Mouse (Mus musculus) hindbrain, postnatal 0 days (tissue): Measurements from ENCODE around the gene Slc35d1. TPM values are rescaled to one million over a fixed set of nuclear protein-coding genes. Genes with fewer than 3 reads are reported as not detected.
A peak's percentile ranks its signal among the peaks of the same experiment; 100 is the strongest.

Experiments used
- ATAC-seq: fragments of 200-750 bp; cut with Nextera tagmentation; 2 replicates; pipeline ENCODE4 v1.8.0; 2017; ENCODE audit warnings: mild to moderate bottlenecking, moderate TSS enrichment, moderate library complexity
- DNase-seq: peaks from one replicate; pipeline ENCODE4 v3.0.0-alpha.2; 2015; ENCODE audit warnings: low spot score
- H3K27ac ChIP-seq: fragments of 300-500 bp; sonication (generic); 2 replicates; pipeline ENCODE4 v1.5.1; 2014; ENCODE audit warnings: mild to moderate bottlenecking
- H3K27me3 ChIP-seq: fragments of 300-500 bp; sonication (generic); 2 replicates; pipeline ENCODE4 v1.6.1; 2014; ENCODE audit warnings: low read length, mixed read lengths; ENCODE audit not compliant: insufficient read depth
- H3K36me3 ChIP-seq: fragments of 300-500 bp; sonication (generic); 2 replicates; pipeline ENCODE4 v1.6.1; 2014; ENCODE audit warnings: low read length, mixed read lengths; ENCODE audit not compliant: insufficient read depth
- H3K4me1 ChIP-seq: fragments of 300-500 bp; sonication (generic); 2 replicates; pipeline ENCODE4 v1.6.1; 2014; ENCODE audit warnings: antibody characterized with exemption, low read length, mixed read lengths; ENCODE audit not compliant: insufficient read depth
- H3K4me2 ChIP-seq: fragments of 300-500 bp; sonication (generic); 2 replicates; pipeline ENCODE4 v1.6.1; 2014; ENCODE audit warnings: low read depth, mild to moderate bottlenecking, low read length, moderate library complexity, mixed read lengths
- H3K4me3 ChIP-seq: fragments of 300-500 bp; sonication (generic); 2 replicates; pipeline ENCODE4 v1.5.1; 2014; ENCODE audit warnings: low read length
- H3K9ac ChIP-seq: fragments of 300-500 bp; sonication (generic); replicated peaks from 2 replicates; pipeline ENCODE4 v1.6.1; 2014; ENCODE audit warnings: mild to moderate bottlenecking, low read length, moderate library complexity, mixed read lengths
- H3K9me3 ChIP-seq: fragments of 300-500 bp; sonication (generic); 2 replicates; pipeline ENCODE4 v1.6.1; 2016; ENCODE audit warnings: low read length, mixed read lengths
- CTCF ChIP-seq: IDR thresholded peaks from 2 replicates; pipeline ENCODE4 v1.5.1; 2016; ENCODE audit warnings: antibody characterized with exemption, control low read depth, low read depth
- WGBS: fragments of 180-500 bp; shearing (Covaris S2); extraction: QIAGEN DNeasy Blood & Tissue Kit; methylation state at CpG from one replicate; pipeline ENCODE4 v1.1.7; 2014; 5-methylcytosine and 5-hydroxymethylcytosine counted together
- polyA plus RNA-seq: library from polyadenylated mRNA; unstranded; fragments of >200 nt; fragmentation: Nextera tagmentation; extraction: Ambion mirVana; gene quantifications from 2 replicates; pipeline ENCODE4 v1.2.1, GENCODE M21; 2015
- total RNA-seq: library from RNA; depleted of rRNA; stranded (reverse); fragments of >200 nt; gene quantifications from 2 replicates; pipeline ENCODE4 v1.2.3, GENCODE M21; 2014

Slc35d1 gene
- total and polyA plus RNA-seq, 2 experiments from 2014 or later: 4.0 to 5.1 TPM

DNA sequence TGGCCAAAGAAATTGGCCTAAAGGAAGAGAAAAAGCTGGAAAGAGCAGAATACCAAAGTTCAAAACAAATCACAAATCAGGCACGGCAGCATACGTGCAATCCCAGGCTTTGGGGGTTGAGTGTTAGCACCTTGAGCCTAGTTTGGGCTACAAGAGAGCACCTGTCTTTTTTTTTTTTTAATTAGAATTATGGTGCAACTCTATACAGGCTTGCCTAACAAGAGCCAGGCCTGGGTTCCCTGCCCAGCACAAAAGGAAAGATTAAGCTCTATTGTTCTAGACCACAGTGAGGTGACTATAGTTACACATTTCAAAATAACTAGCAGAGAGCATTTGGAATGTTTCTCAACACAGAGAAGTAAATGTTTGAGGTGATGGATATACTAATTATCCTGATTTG lies 32.8 kb upstream of the Slc35d1 start:
- DNase-seq (no peak), ATAC-seq (no peak)
- Histone ChIP-seq H3K4me3 (no peak overlapping the region), H3K36me3 (no peaks in the 10 kb centered on the region), H3K9me3 (no peaks in the 10 kb centered on the region), H3K27me3 (no peaks in the 10 kb centered on the region), H3K27ac (no peak overlapping the region), H3K4me2 (no peak overlapping the region), H3K9ac (no peak overlapping the region), H3K4me1 (no peaks in the 10 kb centered on the region)
- 93% methylated on average over 2 of the region's 2 CpGs for WGBS
- TF ChIP-seq CTCF: no peak

DNA sequence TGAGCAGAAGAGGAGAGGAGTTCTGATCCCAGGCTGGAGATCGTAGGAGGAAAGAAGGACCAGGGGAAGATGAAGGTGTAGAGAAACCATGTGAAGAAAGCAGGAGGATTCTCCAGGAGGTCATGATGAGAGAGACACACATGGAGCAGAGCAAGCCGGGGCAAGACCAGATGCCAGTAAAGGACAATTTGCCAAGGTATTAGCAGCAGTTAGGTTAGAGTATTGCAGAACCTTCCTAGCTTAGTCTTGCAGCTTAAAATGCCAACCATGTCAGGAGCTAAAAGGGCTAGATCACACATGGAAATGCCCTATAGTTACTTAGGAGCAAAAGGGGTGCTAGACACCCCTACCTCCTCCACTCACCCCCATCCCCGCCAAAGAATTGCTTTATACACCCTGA lies 32.3 kb upstream of the Slc35d1 start:
- ATAC-seq (no peak), DNase-seq (no peak)
- H3K36me3 ChIP-seq: no peaks in the 10 kb centered on the region
- H3K4me2 ChIP-seq: no peak overlapping the region
- TF ChIP-seq CTCF: no peak
- no peaks in the 10 kb centered on the region for H3K9me3 ChIP-seq
- H3K4me3 ChIP-seq: no peak overlapping the region
- H3K9ac ChIP-seq: no peak overlapping the region
- H3K27ac ChIP-seq: no peak overlapping the region
- 91% methylated on average over 3 of the region's 3 CpGs for WGBS
- no peaks in the 10 kb centered on the region for H3K4me1 ChIP-seq
- H3K27me3 ChIP-seq: no peaks in the 10 kb centered on the region

DNA sequence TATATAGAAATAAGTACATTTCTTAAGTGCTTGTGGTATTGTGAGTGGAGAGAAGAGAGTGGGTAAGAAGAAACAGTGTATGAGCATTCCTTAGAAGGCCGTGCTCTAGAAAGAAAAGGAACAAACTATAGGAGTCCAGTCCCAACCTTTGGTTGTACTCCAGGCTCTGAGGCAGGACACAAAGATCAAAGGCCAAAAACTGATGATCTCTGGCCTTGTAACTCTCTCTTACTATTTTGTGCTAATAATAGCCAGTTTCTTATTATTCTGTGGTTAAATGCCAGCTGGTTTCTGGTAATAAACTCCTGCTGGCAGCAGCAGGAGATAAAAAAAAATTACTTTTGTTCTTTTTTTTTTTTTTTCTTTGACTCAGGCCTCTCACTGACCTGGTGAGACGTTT lies 17.2 kb upstream of the Slc35d1 start:
- Histone ChIP-seq H3K36me3 (no peaks in the 10 kb centered on the region), H3K27ac (no peak overlapping the region), H3K9me3 (peaks cover 3% of the 10 kb centered on the region; the same call in 1 of the 2 replicates), H3K9ac (no peak overlapping the region), H3K4me2 (no peak overlapping the region), H3K4me1 (no peaks in the 10 kb centered on the region), H3K4me3 (no peak overlapping the region), H3K27me3 (no peaks in the 10 kb centered on the region)
- TF ChIP-seq CTCF: no peak
- DNase-seq (no peak), ATAC-seq (no peak)
- WGBS: 32% methylated on average over 2 of the region's 2 CpGs

DNA sequence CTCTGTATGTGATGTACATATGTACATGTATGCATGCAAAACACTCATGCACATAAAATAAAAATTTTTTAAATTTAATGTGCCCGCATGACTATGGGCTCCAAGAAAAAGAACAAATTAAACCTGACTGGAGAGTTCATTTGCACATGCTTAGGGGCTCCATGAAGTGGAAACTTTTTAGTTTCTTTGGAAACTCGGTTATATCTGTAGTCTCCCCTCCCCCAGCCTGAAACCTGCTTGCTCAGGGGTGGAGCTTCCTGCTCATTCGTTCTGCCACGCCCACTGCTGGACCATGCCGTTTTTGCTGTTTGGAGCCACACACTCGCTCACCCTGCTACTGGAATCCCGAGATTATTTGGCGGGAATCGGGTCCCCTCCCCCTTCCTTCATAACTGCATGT lies 7.9 kb upstream of the Slc35d1 start:
- Histone ChIP-seq H3K9ac (no peak overlapping the region), H3K4me2 (no peak overlapping the region), H3K4me1 (no peaks in the 10 kb centered on the region), H3K27ac (no peak overlapping the region), H3K4me3 (no peak overlapping the region), H3K9me3 (no peaks in the 10 kb centered on the region), H3K27me3 (no peaks in the 10 kb centered on the region), H3K36me3 (no peaks in the 10 kb centered on the region)
- ATAC-seq: no peak
- WGBS: 47% methylated on average over 9 of the region's 9 CpGs
- TF ChIP-seq CTCF: no peak
- no peak for DNase-seq

DNA sequence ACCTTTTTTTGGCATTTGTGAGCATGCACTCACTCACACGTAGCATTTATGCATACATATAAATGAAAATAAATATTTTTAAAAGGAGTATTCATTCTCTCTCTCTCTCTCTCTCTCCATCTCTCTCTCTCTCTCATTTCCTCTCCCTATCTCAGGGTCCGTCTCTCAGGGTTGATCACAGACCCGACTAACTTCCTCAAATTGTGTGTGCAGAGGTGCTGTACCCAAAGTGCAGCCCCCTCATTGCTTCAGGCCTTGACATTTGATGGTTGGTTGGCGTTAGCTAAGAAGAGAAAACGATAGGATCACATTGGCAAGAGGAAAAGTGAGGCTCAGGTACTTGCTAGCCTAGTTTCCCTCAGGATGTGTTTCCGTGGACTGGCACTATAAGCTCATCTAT lies 6.8 kb upstream of the Slc35d1 start:
- Histone ChIP-seq H3K9ac (no peak overlapping the region), H3K36me3 (no peaks in the 10 kb centered on the region), H3K4me2 (no peak overlapping the region), H3K4me3 (no peak overlapping the region), H3K9me3 (no peaks in the 10 kb centered on the region), H3K4me1 (no peaks in the 10 kb centered on the region), H3K27me3 (no peaks in the 10 kb centered on the region), H3K27ac (no peak overlapping the region)
- no peak for TF ChIP-seq CTCF
- ATAC-seq: no peak
- WGBS: 77% methylated on average over 6 of the region's 6 CpGs
- DNase-seq: no peak

DNA sequence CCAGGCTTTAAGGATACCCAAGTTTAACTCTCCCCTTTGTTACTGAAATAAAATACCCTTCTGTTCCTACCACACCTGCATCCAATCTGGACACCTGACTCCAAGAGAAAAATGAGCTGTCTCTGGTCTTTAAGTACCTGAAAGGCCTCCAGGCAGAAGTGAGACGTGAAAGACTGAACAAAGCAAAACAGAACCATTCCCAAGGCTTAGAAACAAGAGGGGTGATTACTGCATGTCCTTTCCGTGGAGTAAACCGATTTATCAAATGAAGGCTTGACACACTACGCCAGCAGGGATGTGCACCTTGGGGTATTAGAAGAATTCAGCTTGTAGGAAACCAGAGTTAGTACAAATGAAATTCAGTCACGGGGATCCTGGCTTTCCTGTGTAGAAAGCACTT lies 4.0 kb upstream of the Slc35d1 start:
- no peak overlapping the region for H3K4me2 ChIP-seq
- H3K27me3 ChIP-seq: no peaks in the 10 kb centered on the region
- no peak overlapping the region for H3K27ac ChIP-seq
- no peak overlapping the region for H3K4me3 ChIP-seq
- TF ChIP-seq CTCF: no peak
- ATAC-seq (no peak), DNase-seq (peak; percentile 17)
- H3K4me1 ChIP-seq: no peaks in the 10 kb centered on the region; the same call in 1 of the 2 replicates
- H3K36me3 ChIP-seq: no peaks in the 10 kb centered on the region
- 58% methylated on average over 5 of the region's 5 CpGs for WGBS
- H3K9me3 ChIP-seq: no peaks in the 10 kb centered on the region
- no peak overlapping the region for H3K9ac ChIP-seq

DNA sequence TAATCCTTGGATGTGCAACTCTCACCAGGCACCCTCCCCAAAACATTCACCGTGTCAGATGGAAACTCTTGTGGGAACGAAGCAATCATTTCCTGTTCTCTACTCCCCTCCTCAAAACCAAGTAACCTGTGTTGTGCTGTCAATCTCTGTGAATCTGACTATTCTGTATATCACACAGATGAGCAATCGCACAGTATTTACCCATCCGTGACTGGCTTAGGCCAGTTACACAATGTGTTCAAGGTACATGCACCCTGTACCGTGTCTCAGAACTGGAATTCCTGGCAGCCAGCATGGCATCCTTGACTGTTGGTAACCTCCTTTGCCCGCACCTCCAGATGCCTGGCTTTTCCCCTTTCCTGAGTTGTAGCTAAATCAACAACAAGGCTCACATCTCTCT lies 1.1 kb upstream of the Slc35d1 start:
- Histone ChIP-seq H3K4me1 (no peaks in the 10 kb centered on the region; the same call in 1 of the 2 replicates), H3K4me2 (no peak overlapping the region), H3K9ac (no peak overlapping the region; the same call in 1 of the 2 replicates), H3K9me3 (no peaks in the 10 kb centered on the region), H3K36me3 (no peaks in the 10 kb centered on the region), H3K4me3 (no peak overlapping the region), H3K27ac (no peak overlapping the region), H3K27me3 (no peaks in the 10 kb centered on the region)
- TF ChIP-seq CTCF: no peak
- no peak for ATAC-seq
- 88% methylated on average over 6 of the region's 6 CpGs for WGBS
- DNase-seq: no peak
